Mouse (Mus musculus): ENCODE data around the gene Bicc1. TPM values are rescaled to one million over a fixed set of nuclear protein-coding genes. Genes with fewer than 3 reads are reported as not detected.
A peak's percentile ranks its signal among the peaks of the same experiment; 100 is the strongest.

The Bicc1 gene
- polyA plus RNA-seq (2015; fragmentation: Nextera tagmentation; extraction: Ambion mirVana) = 19.2 and 22.4 TPM in 2 replicates

- Histone ChIP-seq H3K4me1 (replicated peaks) (peaks cover 6% of the 10 kb centered on the region; the same call in 1 of the 2 replicates), H3K4me3 (peak within 1 kb of the TSS; percentile 76), H3K36me3 (no peaks in the 10 kb centered on the region), H3K9me3 (replicated peaks) (no peaks in the 10 kb centered on the region), H3K9ac (peak within 1 kb of the TSS; percentile 75), H3K27me3 (peaks cover 8% of the 10 kb centered on the region; the same call in 1 of the 2 replicates), H3K27ac (peak within 1 kb of the TSS; percentile 72), H3K4me2 (peak within 1 kb of the TSS; percentile 92)
- WGBS = 2% methylated on average over 37 of the region's 69 CpGs
- ATAC-seq (replicated peaks; ENCODE audit: insufficient number of reproducible peaks, insufficient read depth, low FRiP score, low read depth) = peak; percentile 81
Measured at GRCm38 (mm10) chr10:71159676-71160235, at the start of gene Bicc1. Bicc1 (minus strand) TSS chr10:71159700.

- no peaks in the 10 kb centered on the region for H3K27me3 ChIP-seq
- no peaks in the 10 kb centered on the region for H3K9me3 ChIP-seq (replicated peaks)
- H3K27ac ChIP-seq = no peak overlapping the region
- 0 out of 2 replicates have a peak, but pooled peaks cover 3% of the 10 kb centered on the region for H3K4me1 ChIP-seq (replicated peaks)
- ATAC-seq (replicated peaks; ENCODE audit: insufficient number of reproducible peaks, insufficient read depth, low FRiP score, low read depth) = no peak
- H3K9ac ChIP-seq = no peak overlapping the region
- H3K36me3 ChIP-seq = no peaks in the 10 kb centered on the region
- no peak overlapping the region for H3K4me3 ChIP-seq
- H3K4me2 ChIP-seq = no peak overlapping the region
- WGBS = 83% methylated on average over 2 of the region's 2 CpGs
Measured at GRCm38 (mm10) chr10:71201512-71201911, 42.0 kb upstream of the Bicc1 start.

- Histone ChIP-seq H3K27ac (no peak overlapping the region), H3K4me1 (replicated peaks) (0 out of 2 replicates have a peak, but pooled peaks cover 3% of the 10 kb centered on the region), H3K9me3 (replicated peaks) (no peaks in the 10 kb centered on the region), H3K4me2 (no peak overlapping the region), H3K4me3 (no peak overlapping the region), H3K36me3 (no peaks in the 10 kb centered on the region), H3K9ac (no peak overlapping the region), H3K27me3 (no peaks in the 10 kb centered on the region)
- ATAC-seq (replicated peaks; ENCODE audit: insufficient number of reproducible peaks, insufficient read depth, low FRiP score, low read depth) = no peak
- 61% methylated on average over 5 of the region's 5 CpGs for WGBS
Measured at GRCm38 (mm10) chr10:71200964-71201363, 41.5 kb upstream of the Bicc1 start.

- ATAC-seq (replicated peaks; ENCODE audit: insufficient number of reproducible peaks, insufficient read depth, low FRiP score, low read depth) = no peak
- Histone ChIP-seq H3K4me3 (no peak overlapping the region), H3K36me3 (no peaks in the 10 kb centered on the region), H3K4me2 (no peak overlapping the region), H3K9ac (no peak overlapping the region), H3K9me3 (replicated peaks) (no peaks in the 10 kb centered on the region), H3K4me1 (replicated peaks) (0 out of 2 replicates have a peak, but pooled peaks cover 6% of the 10 kb centered on the region), H3K27ac (no peak overlapping the region), H3K27me3 (no peaks in the 10 kb centered on the region)
- WGBS = 72% methylated on average over 8 of the region's 8 CpGs
Measured at GRCm38 (mm10) chr10:71198676-71199075, 39.2 kb upstream of the Bicc1 start.

GRCm38 (mm10) chr10:71197036-71197785 is 37.7 kb upstream of the Bicc1 start:
- 44% methylated on average over 14 of the region's 14 CpGs for WGBS
- H3K4me1 ChIP-seq (replicated peaks) = peaks cover 17% of the 10 kb centered on the region
- no peaks in the 10 kb centered on the region for H3K36me3 ChIP-seq
- H3K9ac ChIP-seq = no peak overlapping the region
- H3K27ac ChIP-seq = 0 out of 2 replicates have a peak overlapping the region, but pooled peaks have one; percentile 4
- no peak for ATAC-seq (replicated peaks; ENCODE audit: insufficient number of reproducible peaks, insufficient read depth, low FRiP score, low read depth)
- H3K9me3 ChIP-seq (replicated peaks) = no peaks in the 10 kb centered on the region
- H3K4me2 ChIP-seq = no peak overlapping the region
- H3K27me3 ChIP-seq = no peaks in the 10 kb centered on the region
- no peak overlapping the region for H3K4me3 ChIP-seq

GRCm38 (mm10) chr10:71195501-71195900 is 36.0 kb upstream of the Bicc1 start:
- Histone ChIP-seq H3K4me2 (peak overlapping the region; percentile 22; the same call in 1 of the 2 replicates), H3K9ac (no peak overlapping the region), H3K4me1 (replicated peaks) (peaks cover 17% of the 10 kb centered on the region), H3K27me3 (no peaks in the 10 kb centered on the region), H3K36me3 (no peaks in the 10 kb centered on the region), H3K4me3 (no peak overlapping the region), H3K27ac (peak overlapping the region; percentile 26; the same call in 1 of the 2 replicates), H3K9me3 (replicated peaks) (peaks cover 6% of the 10 kb centered on the region; the same call in 1 of the 2 replicates)
- WGBS = 32% methylated on average over 9 of the region's 9 CpGs
- ATAC-seq (replicated peaks; ENCODE audit: insufficient number of reproducible peaks, insufficient read depth, low FRiP score, low read depth) = no peak

- no peak overlapping the region for H3K4me2 ChIP-seq
- H3K9ac ChIP-seq = no peak overlapping the region
- peak overlapping the region; percentile 26; the same call in 1 of the 2 replicates for H3K27ac ChIP-seq
- ATAC-seq (replicated peaks; ENCODE audit: insufficient number of reproducible peaks, insufficient read depth, low FRiP score, low read depth) = no peak
- H3K27me3 ChIP-seq = no peaks in the 10 kb centered on the region
- H3K4me1 ChIP-seq (replicated peaks) = peaks cover 17% of the 10 kb centered on the region
- H3K4me3 ChIP-seq = no peak overlapping the region
- 70% methylated on average over 7 of the region's 7 CpGs for WGBS
- H3K9me3 ChIP-seq (replicated peaks) = peaks cover 6% of the 10 kb centered on the region; the same call in 1 of the 2 replicates
- no peaks in the 10 kb centered on the region for H3K36me3 ChIP-seq
Measured at GRCm38 (mm10) chr10:71194713-71195112, 35.2 kb upstream of the Bicc1 start.

GRCm38 (mm10) chr10:71193319-71193718 is 33.8 kb upstream of the Bicc1 start:
- H3K9me3 ChIP-seq (replicated peaks) = peaks cover 6% of the 10 kb centered on the region; the same call in 1 of the 2 replicates
- H3K4me1 ChIP-seq (replicated peaks) = peaks cover 17% of the 10 kb centered on the region
- peak; percentile 27; the same call in 1 of the 2 replicates for ATAC-seq (replicated peaks; ENCODE audit: insufficient number of reproducible peaks, insufficient read depth, low FRiP score, low read depth)
- no peaks in the 10 kb centered on the region for H3K27me3 ChIP-seq
- H3K4me3 ChIP-seq = no peak overlapping the region
- no peaks in the 10 kb centered on the region for H3K36me3 ChIP-seq
- H3K9ac ChIP-seq = no peak overlapping the region
- H3K27ac ChIP-seq = peak overlapping the region; percentile 66
- 35% methylated on average over 7 of the region's 7 CpGs for WGBS
- H3K4me2 ChIP-seq = peak overlapping the region; percentile 46

GRCm38 (mm10) chr10:71192886-71193285 is 33.4 kb upstream of the Bicc1 start:
- ATAC-seq (replicated peaks; ENCODE audit: insufficient number of reproducible peaks, insufficient read depth, low FRiP score, low read depth) = 0 out of 2 replicates have a peak, but pooled peaks have one; percentile 7
- no peaks in the 10 kb centered on the region for H3K27me3 ChIP-seq
- WGBS = 34% methylated on average over 11 of the region's 11 CpGs

GRCm38 (mm10) chr10:71188681-71189080 is 29.2 kb upstream of the Bicc1 start:
- Histone ChIP-seq H3K9ac (no peak overlapping the region), H3K4me1 (replicated peaks) (peaks cover 11% of the 10 kb centered on the region), H3K4me3 (no peak overlapping the region), H3K4me2 (no peak overlapping the region), H3K36me3 (no peaks in the 10 kb centered on the region), H3K27me3 (no peaks in the 10 kb centered on the region), H3K27ac (no peak overlapping the region), H3K9me3 (replicated peaks) (peaks cover 6% of the 10 kb centered on the region; the same call in 1 of the 2 replicates)
- WGBS = 80% methylated on average over 4 of the region's 4 CpGs
- ATAC-seq (replicated peaks; ENCODE audit: insufficient number of reproducible peaks, insufficient read depth, low FRiP score, low read depth) = no peak

More at GRCm38 (mm10) chr10:71192886-71193285, 33.4 kb upstream of the Bicc1 start:
- peak overlapping the region; percentile 9; the same call in 1 of the 2 replicates for H3K4me3 ChIP-seq
- H3K9me3 ChIP-seq (replicated peaks) = peaks cover 6% of the 10 kb centered on the region; the same call in 1 of the 2 replicates
- H3K36me3 ChIP-seq = no peaks in the 10 kb centered on the region
- peaks cover 17% of the 10 kb centered on the region for H3K4me1 ChIP-seq (replicated peaks)
- no peak overlapping the region for H3K9ac ChIP-seq
- peak overlapping the region; percentile 66 for H3K27ac ChIP-seq
- H3K4me2 ChIP-seq = peak overlapping the region; percentile 46

- Histone ChIP-seq H3K4me3 (no peak overlapping the region), H3K27ac (no peak overlapping the region), H3K9me3 (replicated peaks) (no peaks in the 10 kb centered on the region), H3K4me2 (no peak overlapping the region), H3K36me3 (no peaks in the 10 kb centered on the region), H3K27me3 (no peaks in the 10 kb centered on the region), H3K4me1 (replicated peaks) (peaks cover 5% of the 10 kb centered on the region), H3K9ac (no peak overlapping the region)
- no peak for ATAC-seq (replicated peaks; ENCODE audit: insufficient number of reproducible peaks, insufficient read depth, low FRiP score, low read depth)
- 65% methylated on average over 7 of the region's 7 CpGs for WGBS
Measured at GRCm38 (mm10) chr10:71185059-71185458, 25.6 kb upstream of the Bicc1 start.
